Mouse (Mus musculus): ENCODE measurements around the gene Cyp2j5. TPM values are rescaled to one million over a fixed set of nuclear protein-coding genes. Genes with fewer than 3 reads are reported as not detected.
"Not testable (repeated sequence)": the region's sequence is repeated elsewhere in the genome, so short reads cannot be mapped to it uniquely, and the experiment has no call there.

The Cyp2j5 gene
- total and polyA plus RNA-seq, 3 experiments, result not detected

DNA sequence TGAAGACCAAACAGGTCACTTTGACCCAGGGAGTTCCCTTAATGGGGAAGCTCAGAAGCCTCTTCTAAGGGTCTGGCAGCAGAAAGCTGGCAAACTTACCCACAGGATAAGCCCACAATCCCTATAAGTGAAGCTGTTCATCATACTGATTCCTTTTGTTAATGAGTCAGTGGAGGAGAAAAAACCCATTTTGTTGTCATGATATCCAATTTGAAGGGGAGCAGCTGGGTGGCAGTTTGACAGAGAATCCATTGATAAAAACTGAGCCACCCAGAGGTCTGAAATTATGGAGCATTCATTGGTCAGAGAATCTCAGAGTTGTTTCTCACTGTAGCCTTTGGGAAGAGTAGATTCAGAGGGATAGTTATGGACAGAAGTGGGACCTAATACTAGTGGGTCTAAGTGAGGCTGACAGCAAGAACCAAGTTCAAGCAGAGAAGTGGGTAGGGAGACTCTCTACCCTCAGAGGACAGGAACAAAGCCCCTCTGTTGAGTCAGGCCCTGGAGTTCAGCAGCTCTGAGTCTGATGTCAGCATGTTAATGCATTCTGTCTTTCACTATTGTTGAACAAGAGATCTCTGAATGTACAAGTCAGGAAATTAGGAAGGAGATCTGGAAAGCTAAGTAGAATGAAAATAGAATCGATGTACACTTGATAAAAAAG, 82.4 kb downstream of the Cyp2j5 start:
- H3K9me3 ChIP-seq (replicated peaks; ENCODE audit: low read length), result peaks cover 40% of the 10 kb centered on the region
- no peak overlapping the region for H3K9ac ChIP-seq (ENCODE audit: insufficient read depth, low read depth)
- DNase-seq (ENCODE audit: extremely low read depth), result no peak
- no peak overlapping the region for H3K4me3 ChIP-seq (replicated peaks in 1 of 3; ENCODE audit: low read depth in 2 of 3, low read length in 2 of 3, poor library complexity in 1 of 3)
- H3K4me1 ChIP-seq (ENCODE audit: control insufficient read depth in 1 of 2, insufficient read depth in 2 of 2), result no peaks in the 10 kb centered on the region
- in situ Hi-C loops (cut with MboI; ENCODE audit: low pct_ligation_motif_present, low pct_unique_long_range_greater_than_20kb, low sequenced_read_pairs) (no loop called here), dilution Hi-C loops (cut with MboI; ENCODE audit: extremely low pct_ligation_motif_present, extremely low pct_unique_long_range_greater_than_20kb, low sequenced_read_pairs) (no loop called here)
- H3K4me2 ChIP-seq (ENCODE audit: insufficient read depth, low read depth, poor library complexity, severe bottlenecking), result no peak overlapping the region
- H3K27me3 ChIP-seq (replicated peaks), result no peaks in the 10 kb centered on the region
- H3K27ac ChIP-seq (ENCODE audit: insufficient read depth, low read depth), result no peak overlapping the region
- no peaks in the 10 kb centered on the region for H3K36me3 ChIP-seq (replicated peaks in 1 of 2; ENCODE audit: control insufficient read depth in 1 of 2, insufficient read depth in 1 of 2, low read length in 1 of 2)
- H3K79me2 ChIP-seq (replicated peaks; ENCODE audit: control insufficient read depth, extremely low read depth, insufficient read depth, poor library complexity, severe bottlenecking), result no peaks in the 10 kb centered on the region
- no peak for TF ChIP-seq JUND (conservative IDR thresholded peaks at IDR 0.05; ENCODE audit: low read depth, low read length)
- TF ChIP-seq MEF2A (IDR thresholded peaks at IDR 0.05; ENCODE audit: borderline replicate concordance, low read depth, low read length), result no peak
- no peak for TF ChIP-seq CHD2 (IDR thresholded peaks at IDR 0.05; ENCODE audit: low read length)
- TF ChIP-seq CTCF (conservative IDR thresholded peaks at IDR 0.05 in 1 of 2, IDR thresholded peaks at IDR 0.05 in 1 of 2; ENCODE audit: low read depth in 2 of 2, low read length in 2 of 2), result no peak
- no peak for TF ChIP-seq EP300 (IDR thresholded peaks at IDR 0.05; ENCODE audit: low read length)
- no peak for TF ChIP-seq SIN3A (IDR thresholded peaks at IDR 0.05; ENCODE audit: low read length)
- no peak for TF ChIP-seq ELF1 (IDR thresholded peaks at IDR 0.05; ENCODE audit: low read depth, low read length)
- TF ChIP-seq ZMIZ1 (IDR thresholded peaks at IDR 0.05; ENCODE audit: low read depth, low read length), result no peak
- TF ChIP-seq GABPA (IDR thresholded peaks at IDR 0.05; ENCODE audit: insufficient replicate concordance, low read depth, low read length), result no peak
- no peak for TF ChIP-seq RCOR1 (conservative IDR thresholded peaks at IDR 0.05; ENCODE audit: low read depth, low read length)
- TF ChIP-seq PAX5 (IDR thresholded peaks at IDR 0.05; ENCODE audit: low read length), result no peak
- TF ChIP-seq ZNF384 (IDR thresholded peaks at IDR 0.05; ENCODE audit: low read depth, low read length), result no peak
- no peak for TF ChIP-seq ZKSCAN1 (IDR thresholded peaks at IDR 0.05; ENCODE audit: borderline replicate concordance, low read depth, low read length)
- no peak for TF ChIP-seq MAFK (IDR thresholded peaks at IDR 0.05; ENCODE audit: insufficient replicate concordance, low read length)
- TF ChIP-seq MYC (IDR thresholded peaks at IDR 0.05; ENCODE audit: low read depth, low read length), result no peak
- no peak for TF ChIP-seq TBP (conservative IDR thresholded peaks at IDR 0.05; ENCODE audit: low read depth, low read length)
- no peak for TF ChIP-seq POLR2AphosphoS2 (IDR thresholded peaks at IDR 0.05; ENCODE audit: low read depth, low read length)
- TF ChIP-seq CHD1 (IDR thresholded peaks at IDR 0.05; ENCODE audit: low read depth, low read length), result no peak

DNA sequence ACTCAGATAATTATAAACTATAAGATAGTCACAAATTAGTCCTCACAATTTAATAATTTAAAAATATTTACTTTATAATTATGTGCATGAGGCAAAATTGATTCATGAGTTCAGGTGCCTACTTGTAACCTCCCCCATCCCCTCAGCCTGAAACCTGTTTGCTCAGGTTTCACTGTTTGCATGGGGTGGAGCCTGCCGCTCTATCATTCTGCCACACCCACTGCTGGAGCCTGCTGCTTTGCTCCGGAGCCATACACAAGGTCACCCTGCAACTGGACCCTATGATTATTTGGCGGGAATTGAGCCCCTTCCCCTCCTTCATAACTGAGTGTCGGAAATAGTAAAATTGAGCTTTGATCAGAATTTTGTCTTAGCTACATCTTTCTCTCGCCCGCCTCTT, 83.6 kb downstream of the Cyp2j5 start:
- H3K4me2 ChIP-seq (ENCODE audit: insufficient read depth, low read depth, poor library complexity, severe bottlenecking); H3K27ac ChIP-seq (ENCODE audit: insufficient read depth, low read depth); H3K79me2 ChIP-seq (replicated peaks; ENCODE audit: control insufficient read depth, extremely low read depth, insufficient read depth, poor library complexity, severe bottlenecking); H3K4me3 ChIP-seq (replicated peaks in 1 of 3; ENCODE audit: low read depth in 2 of 3, low read length in 2 of 3, poor library complexity in 1 of 3); H3K4me1 ChIP-seq (ENCODE audit: control insufficient read depth in 1 of 2, insufficient read depth in 2 of 2); H3K27me3 ChIP-seq (replicated peaks); H3K36me3 ChIP-seq (replicated peaks in 1 of 2; ENCODE audit: control insufficient read depth in 1 of 2, insufficient read depth in 1 of 2, low read length in 1 of 2); H3K9ac ChIP-seq (ENCODE audit: insufficient read depth, low read depth); dilution Hi-C loops (cut with MboI; ENCODE audit: extremely low pct_ligation_motif_present, extremely low pct_unique_long_range_greater_than_20kb, low sequenced_read_pairs); DNase-seq (ENCODE audit: extremely low read depth); in situ Hi-C loops (cut with MboI; ENCODE audit: low pct_ligation_motif_present, low pct_unique_long_range_greater_than_20kb, low sequenced_read_pairs): not testable (repeated sequence)
- peaks cover 37% of the 10 kb centered on the region for H3K9me3 ChIP-seq (replicated peaks; ENCODE audit: low read length)

Other genes starting within 250 kb of the Cyp2j5 start
- gene Cyp2j8, start 156.8 kb downstream of the Cyp2j5 start, total RNA-seq (2012; rRNA removed), result not detected in 2 replicates
- not detected in 2 replicates for gene Cyp2j8, start 156.8 kb downstream of the Cyp2j5 start, total RNA-seq (2014; rRNA removed)
- not detected in 2 replicates for gene Cyp2j8, start 156.8 kb downstream of the Cyp2j5 start, polyA plus RNA-seq (2012; ENCODE audit: insufficient read length, low read depth)
- gene Cyp2j6, start 110.5 kb downstream of the Cyp2j5 start, total RNA-seq (2012; rRNA removed), result not detected in 2 replicates
- not detected in 2 replicates for gene Cyp2j6, start 110.5 kb downstream of the Cyp2j5 start, total RNA-seq (2014; rRNA removed)
- not detected in 2 replicates for gene Cyp2j6, start 110.5 kb downstream of the Cyp2j5 start, polyA plus RNA-seq (2012; ENCODE audit: insufficient read length, low read depth)
- gene Cyp2j9, start 72.6 kb downstream of the Cyp2j5 start, total RNA-seq (2012; rRNA removed), result not detected in 2 replicates
- gene Cyp2j9, start 72.6 kb downstream of the Cyp2j5 start, total RNA-seq (2014; rRNA removed), result not detected in 2 replicates
- not detected in 2 replicates for gene Cyp2j9, start 72.6 kb downstream of the Cyp2j5 start, polyA plus RNA-seq (2012; ENCODE audit: insufficient read length, low read depth)
- gene Gm12695, start 121.0 kb upstream of the Cyp2j5 start, total RNA-seq (2012; rRNA removed), result not detected in 2 replicates
- gene Gm12695, start 121.0 kb upstream of the Cyp2j5 start, total RNA-seq (2014; rRNA removed), result not detected in 2 replicates
- not detected in 2 replicates for gene Gm12695, start 121.0 kb upstream of the Cyp2j5 start, polyA plus RNA-seq (2012; ENCODE audit: insufficient read length, low read depth)